Mouse (Mus musculus) testis, adult 2 months (tissue): ENCODE data around the gene Ppp1r1b.

ENCODE experiments used
- CTCF ChIP-seq: fragments of 200-500 bp; IDR thresholded peaks from 2 replicates; pipeline ENCODE4 v1.5.1; 2012; ENCODE audit warnings: low read depth, mild to moderate bottlenecking, inconsistent platforms, low read length, moderate library complexity; ENCODE audit not compliant: control insufficient read depth, insufficient read depth, insufficient replicate concordance
- POLR2A ChIP-seq: fragments of 200-500 bp; IDR thresholded peaks from 2 replicates; pipeline ENCODE4 v1.6.1; 2012; ENCODE audit warnings: low read depth, mild to moderate bottlenecking, inconsistent platforms, low read length, moderate library complexity; ENCODE audit not compliant: control insufficient read depth

GRCm38 (mm10) chr11:98347385-98348082, 670 bp upstream of the Ppp1r1b start:
- TF ChIP-seq CTCF (no peak), POLR2A (no peak)
